Mouse (Mus musculus) liver, embryonic 12.5 days (tissue): ENCODE data around the gene Rxfp4. TPM values are rescaled to one million over a fixed set of nuclear protein-coding genes. Genes with fewer than 3 reads are reported as not detected.
A peak's percentile ranks its signal among the peaks of the same experiment; 100 is the strongest.

Experiments used
- ATAC-seq: fragments of 200-750 bp; cut with Nextera tagmentation; 2 replicates; pipeline ENCODE4 v1.8.0; 2017; ENCODE audit warnings: moderate number of reproducible peaks, mild to moderate bottlenecking, moderate library complexity
- H3K27ac ChIP-seq: fragments of 300-500 bp; sonication (generic); 2 replicates; pipeline ENCODE4 v1.5.1; 2016; ENCODE audit warnings: mild to moderate bottlenecking
- H3K27me3 ChIP-seq: fragments of 300-500 bp; sonication (generic); replicated peaks from 2 replicates; pipeline ENCODE4 v1.6.1; 2016; ENCODE audit warnings: mild to moderate bottlenecking, moderate library complexity
- H3K36me3 ChIP-seq: fragments of 300-500 bp; sonication (generic); 2 replicates; pipeline ENCODE4 v1.6.1; 2016; ENCODE audit warnings: mild to moderate bottlenecking, moderate library complexity
- H3K4me1 ChIP-seq: fragments of 300-500 bp; sonication (generic); 2 replicates; pipeline ENCODE4 v1.6.1; 2016
- H3K4me2 ChIP-seq: fragments of 300-500 bp; sonication (generic); 2 replicates; pipeline ENCODE4 v1.6.1; 2016; ENCODE audit warnings: mild to moderate bottlenecking, moderate library complexity
- H3K4me3 ChIP-seq: fragments of 300-500 bp; sonication (generic); 2 replicates; pipeline ENCODE4 v1.5.1; 2016; ENCODE audit warnings: mild to moderate bottlenecking, moderate library complexity
- H3K9ac ChIP-seq: fragments of 300-500 bp; sonication (generic); 2 replicates; pipeline ENCODE4 v1.6.1; 2016; ENCODE audit warnings: mild to moderate bottlenecking, moderate library complexity
- H3K9me3 ChIP-seq: fragments of 300-500 bp; sonication (generic); replicated peaks from 2 replicates; pipeline ENCODE4 v1.6.1; 2016; ENCODE audit warnings: mild to moderate bottlenecking, moderate library complexity
- WGBS: fragments of 180-500 bp; shearing (Covaris S2); methylation state at CpG from one replicate; pipeline ENCODE4 v1.1.7; 2016; ENCODE audit not compliant: insufficient replicate concordance; 5-methylcytosine and 5-hydroxymethylcytosine counted together
- polyA plus RNA-seq: library from polyadenylated mRNA; unstranded; fragments of >200 nt; fragmentation: Nextera tagmentation; extraction: Ambion mirVana; gene quantifications from 2 replicates; pipeline ENCODE4 v1.2.1, GENCODE M21; 2016

The Rxfp4 gene
- polyA plus RNA-seq, 1 experiment from 2014 or later: not detected

GRCm38 (mm10) chr3:88683814-88684213 lies 30.9 kb upstream of the Rxfp4 start:
- H3K9me3 ChIP-seq: no peaks in the 10 kb centered on the region
- ATAC-seq: no peak

GRCm38 (mm10) chr3:88677399-88677798 lies 24.5 kb upstream of the Rxfp4 start:
- H3K27me3 ChIP-seq: no peaks in the 10 kb centered on the region
- H3K9me3 ChIP-seq: no peaks in the 10 kb centered on the region
- peaks cover 4% of the 10 kb centered on the region; the same call in 1 of the 2 replicates for H3K4me1 ChIP-seq
- H3K4me2 ChIP-seq: peak overlapping the region; percentile 60
- H3K9ac ChIP-seq: peak overlapping the region; percentile 36; the same call in 1 of the 2 replicates
- H3K36me3 ChIP-seq: no peaks in the 10 kb centered on the region
- peak overlapping the region; percentile 29 for H3K4me3 ChIP-seq
- ATAC-seq: peak; percentile 55; the same call in 1 of the 2 replicates
- H3K27ac ChIP-seq: no peak overlapping the region
- 14% methylated on average over 11 of the region's 11 CpGs for WGBS

More at GRCm38 (mm10) chr3:88683814-88684213, 30.9 kb upstream of the Rxfp4 start:
- Histone ChIP-seq H3K4me2 (no peak overlapping the region), H3K27me3 (no peaks in the 10 kb centered on the region), H3K4me3 (no peak overlapping the region), H3K4me1 (peaks cover 23% of the 10 kb centered on the region), H3K27ac (no peak overlapping the region), H3K36me3 (peaks cover 16% of the 10 kb centered on the region), H3K9ac (no peak overlapping the region)
- WGBS: 49% methylated on average over 2 of the region's 2 CpGs

- Histone ChIP-seq H3K9ac (no peak overlapping the region), H3K36me3 (no peaks in the 10 kb centered on the region), H3K4me2 (no peak overlapping the region), H3K4me3 (no peak overlapping the region), H3K4me1 (peaks cover 7% of the 10 kb centered on the region; the same call in 1 of the 2 replicates), H3K27me3 (no peaks in the 10 kb centered on the region), H3K9me3 (no peaks in the 10 kb centered on the region; the same call in 1 of the 2 replicates), H3K27ac (no peak overlapping the region)
- ATAC-seq: no peak
- WGBS: 44% methylated on average over 4 of the region's 4 CpGs
Measured at GRCm38 (mm10) chr3:88664095-88664494, 11.2 kb upstream of the Rxfp4 start.

- H3K9ac ChIP-seq: no peak overlapping the region
- H3K4me3 ChIP-seq: no peak overlapping the region
- no peaks in the 10 kb centered on the region for H3K27me3 ChIP-seq
- 20% methylated on average over 6 of the region's 6 CpGs for WGBS
- ATAC-seq: no peak
- H3K36me3 ChIP-seq: no peaks in the 10 kb centered on the region
- no peaks in the 10 kb centered on the region; the same call in 1 of the 2 replicates for H3K9me3 ChIP-seq
- H3K4me1 ChIP-seq: peaks cover 5% of the 10 kb centered on the region; the same call in 1 of the 2 replicates
- H3K4me2 ChIP-seq: no peak overlapping the region
- no peak overlapping the region for H3K27ac ChIP-seq
Measured at GRCm38 (mm10) chr3:88659798-88660197, 6.9 kb upstream of the Rxfp4 start.

- H3K4me1 ChIP-seq: no peaks in the 10 kb centered on the region; the same call in 1 of the 2 replicates
- no peaks in the 10 kb centered on the region; the same call in 1 of the 2 replicates for H3K9me3 ChIP-seq
- no peak for ATAC-seq
- H3K36me3 ChIP-seq: no peaks in the 10 kb centered on the region
- H3K4me2 ChIP-seq: no peak overlapping the region
- no peak overlapping the region for H3K27ac ChIP-seq
- 56% methylated on average over 5 of the region's 5 CpGs for WGBS
- no peak overlapping the region for H3K9ac ChIP-seq
- H3K4me3 ChIP-seq: no peak overlapping the region
- no peaks in the 10 kb centered on the region for H3K27me3 ChIP-seq
Measured at GRCm38 (mm10) chr3:88658441-88659127, 5.6 kb upstream of the Rxfp4 start.

GRCm38 (mm10) chr3:88655619-88656018 lies 2.7 kb upstream of the Rxfp4 start:
- no peak overlapping the region for H3K27ac ChIP-seq
- no peak for ATAC-seq
- no peak overlapping the region for H3K4me2 ChIP-seq
- no peak overlapping the region for H3K4me3 ChIP-seq
- H3K9me3 ChIP-seq: no peaks in the 10 kb centered on the region
- H3K9ac ChIP-seq: no peak overlapping the region
- H3K27me3 ChIP-seq: peaks cover 12% of the 10 kb centered on the region; the same call in 1 of the 2 replicates
- WGBS: 73% methylated on average over 8 of the region's 8 CpGs
- H3K36me3 ChIP-seq: no peaks in the 10 kb centered on the region
- H3K4me1 ChIP-seq: peaks cover 7% of the 10 kb centered on the region

GRCm38 (mm10) chr3:88654621-88655020 lies 1.7 kb upstream of the Rxfp4 start:
- ATAC-seq: no peak
- no peak overlapping the region for H3K4me3 ChIP-seq
- H3K27ac ChIP-seq: no peak overlapping the region
- peaks cover 12% of the 10 kb centered on the region; the same call in 1 of the 2 replicates for H3K27me3 ChIP-seq
- no peak overlapping the region for H3K4me2 ChIP-seq
- peaks cover 7% of the 10 kb centered on the region for H3K4me1 ChIP-seq
- H3K36me3 ChIP-seq: no peaks in the 10 kb centered on the region
- H3K9ac ChIP-seq: no peak overlapping the region
- no peaks in the 10 kb centered on the region for H3K9me3 ChIP-seq
- 69% methylated on average over 4 of the region's 4 CpGs for WGBS

GRCm38 (mm10) chr3:88653516-88654370 lies 801 bp upstream of the Rxfp4 start:
- no peak overlapping the region for H3K9ac ChIP-seq
- 71% methylated on average over 6 of the region's 6 CpGs for WGBS
- no peak overlapping the region for H3K4me3 ChIP-seq
- ATAC-seq: no peak
- peaks cover 12% of the 10 kb centered on the region; the same call in 1 of the 2 replicates for H3K27me3 ChIP-seq
- H3K4me1 ChIP-seq: peaks cover 7% of the 10 kb centered on the region; the same call in 1 of the 2 replicates
- no peak overlapping the region for H3K27ac ChIP-seq
- H3K36me3 ChIP-seq: peaks cover under 1% of the 10 kb centered on the region; the same call in 1 of the 2 replicates
- no peak overlapping the region for H3K4me2 ChIP-seq
- no peaks in the 10 kb centered on the region for H3K9me3 ChIP-seq

- Histone ChIP-seq H3K27ac (no peak overlapping the region), H3K9ac (no peak overlapping the region), H3K27me3 (peaks cover 12% of the 10 kb centered on the region; the same call in 1 of the 2 replicates), H3K4me3 (no peak overlapping the region), H3K9me3 (no peaks in the 10 kb centered on the region), H3K4me2 (no peak overlapping the region), H3K36me3 (peaks cover 18% of the 10 kb centered on the region), H3K4me1 (peaks cover 7% of the 10 kb centered on the region; the same call in 1 of the 2 replicates)
- no peak for ATAC-seq
- 52% methylated on average over 18 of the region's 18 CpGs for WGBS
Measured at GRCm38 (mm10) chr3:88651669-88652618, 998 bp downstream of the Rxfp4 start.

GRCm38 (mm10) chr3:88650713-88651504 lies 2.0 kb downstream of the Rxfp4 start:
- H3K27ac ChIP-seq: no peak overlapping the region
- no peak overlapping the region for H3K4me3 ChIP-seq
- H3K27me3 ChIP-seq: peaks cover 12% of the 10 kb centered on the region; the same call in 1 of the 2 replicates
- H3K9me3 ChIP-seq: no peaks in the 10 kb centered on the region
- H3K4me1 ChIP-seq: peaks cover 7% of the 10 kb centered on the region
- H3K4me2 ChIP-seq: no peak overlapping the region
- ATAC-seq: no peak
- H3K36me3 ChIP-seq: peaks cover 28% of the 10 kb centered on the region
- 51% methylated on average over 13 of the region's 13 CpGs for WGBS
- no peak overlapping the region for H3K9ac ChIP-seq
